Mouse (Mus musculus): ENCODE results near the gene Zfp592.

GRCm38 (mm10) chr7:80971419-80971818 is 22.1 kb upstream of the Zfp592 start:
- TF ChIP-seq CTCF (IDR thresholded peaks at IDR 0.05) (no peak), EP300 (IDR thresholded peaks at IDR 0.05) (no peak)

Measured in lung, postnatal 0 days (tissue).